Mouse (Mus musculus) intestine, postnatal 0 days (tissue): ENCODE data around the gene Nacc2. TPM values are rescaled to one million over a fixed set of nuclear protein-coding genes. Genes with fewer than 3 reads are reported as not detected.

Experiments used
- ATAC-seq: fragments of 200-750 bp; cut with Nextera tagmentation; 2 replicates; pipeline ENCODE4 v1.8.0; 2017; ENCODE audit warnings: mild to moderate bottlenecking, moderate TSS enrichment, moderate library complexity
- H3K27ac ChIP-seq: fragments of 300-500 bp; sonication (generic); 2 replicates; pipeline ENCODE4 v1.5.1; 2014; ENCODE audit warnings: mild to moderate bottlenecking, low read depth, low read length, moderate library complexity
- H3K27me3 ChIP-seq: fragments of 300-500 bp; sonication (generic); replicated peaks from 2 replicates; pipeline ENCODE4 v1.6.1; 2014; ENCODE audit warnings: low read length, mixed read lengths; ENCODE audit not compliant: control insufficient read depth, insufficient read depth
- H3K36me3 ChIP-seq: fragments of 300-500 bp; sonication (generic); 2 replicates; pipeline ENCODE4 v1.6.1; 2014; ENCODE audit warnings: mild to moderate bottlenecking, moderate library complexity; ENCODE audit not compliant: control insufficient read depth, insufficient read depth
- H3K4me1 ChIP-seq: fragments of 300-500 bp; sonication (generic); replicated peaks from 2 replicates; pipeline ENCODE4 v1.6.1; 2014; ENCODE audit warnings: antibody characterized with exemption, low read length, mixed read lengths; ENCODE audit not compliant: control insufficient read depth, insufficient read depth
- H3K4me2 ChIP-seq: fragments of 300-500 bp; sonication (generic); replicated peaks from 2 replicates; pipeline ENCODE4 v1.6.1; 2014; ENCODE audit warnings: low read depth, mild to moderate bottlenecking, moderate library complexity
- H3K4me3 ChIP-seq: fragments of 300-500 bp; sonication (generic); 2 replicates; pipeline ENCODE4 v1.5.1; 2014; ENCODE audit warnings: low read depth, low read length
- H3K9ac ChIP-seq: fragments of 300-500 bp; sonication (generic); 2 replicates; pipeline ENCODE4 v1.6.1; 2014; ENCODE audit warnings: mild to moderate bottlenecking, low read depth, low read length
- H3K9me3 ChIP-seq: fragments of 300-500 bp; sonication (generic); 2 replicates; pipeline ENCODE4 v1.6.1; 2016; ENCODE audit warnings: mixed run types; ENCODE audit not compliant: control insufficient read depth
- CTCF ChIP-seq: sonication (generic); IDR thresholded peaks from 2 replicates; pipeline ENCODE4 v1.5.1; 2016; ENCODE audit warnings: low read depth, mild to moderate bottlenecking, control low read depth, antibody characterized with exemption, moderate library complexity
- WGBS: fragments of 180-500 bp; shearing (Covaris S2); extraction: QIAGEN DNeasy Blood & Tissue Kit; methylation state at CpG from one replicate; pipeline ENCODE4 v1.1.7; 2014; 5-methylcytosine and 5-hydroxymethylcytosine counted together
- polyA plus RNA-seq: library from polyadenylated mRNA; unstranded; fragments of >200 nt; fragmentation: Nextera tagmentation; extraction: Ambion mirVana; gene quantifications from 2 replicates; pipeline ENCODE4 v1.2.1, GENCODE M21; 2015

The Nacc2 gene
- polyA plus RNA-seq, 1 experiment from 2014 or later = 14.2 TPM

GRCm38 (mm10) chr2:26068592-26068991, 54.4 kb downstream of the Nacc2 start:
- no peak for ATAC-seq
- Histone ChIP-seq H3K4me3 (no peak overlapping the region), H3K9ac (no peak overlapping the region), H3K4me2 (no peak overlapping the region), H3K4me1 (no peaks in the 10 kb centered on the region), H3K27me3 (no peaks in the 10 kb centered on the region), H3K9me3 (no peaks in the 10 kb centered on the region), H3K36me3 (peaks cover 2% of the 10 kb centered on the region), H3K27ac (no peak overlapping the region)
- no peak for TF ChIP-seq CTCF
- 95% methylated on average over 1 of the region's 1 CpGs for WGBS

- Histone ChIP-seq H3K4me2 (no peak overlapping the region), H3K36me3 (peaks cover 6% of the 10 kb centered on the region), H3K9ac (no peak overlapping the region), H3K27ac (no peak overlapping the region), H3K4me3 (no peak overlapping the region), H3K9me3 (no peaks in the 10 kb centered on the region), H3K27me3 (no peaks in the 10 kb centered on the region), H3K4me1 (no peaks in the 10 kb centered on the region)
- no peak for ATAC-seq
- no peak for TF ChIP-seq CTCF
- WGBS = 67% methylated on average over 7 of the region's 7 CpGs
Observed at GRCm38 (mm10) chr2:26068175-26068574, 54.8 kb downstream of the Nacc2 start.

- Histone ChIP-seq H3K27me3 (no peaks in the 10 kb centered on the region), H3K36me3 (peaks cover 9% of the 10 kb centered on the region), H3K4me1 (no peaks in the 10 kb centered on the region), H3K4me2 (no peak overlapping the region), H3K9me3 (no peaks in the 10 kb centered on the region), H3K27ac (no peak overlapping the region), H3K4me3 (no peak overlapping the region), H3K9ac (no peak overlapping the region)
- WGBS = 75% methylated on average over 14 of the region's 14 CpGs
- ATAC-seq = no peak
- no peak for TF ChIP-seq CTCF
Observed at GRCm38 (mm10) chr2:26066527-26066926, 56.5 kb downstream of the Nacc2 start.

- peaks cover 21% of the 10 kb centered on the region; the same call in 1 of the 2 replicates for H3K36me3 ChIP-seq
- H3K4me2 ChIP-seq = no peak overlapping the region
- no peak overlapping the region for H3K27ac ChIP-seq
- 69% methylated on average over 13 of the region's 13 CpGs for WGBS
- no peaks in the 10 kb centered on the region for H3K27me3 ChIP-seq
- H3K9me3 ChIP-seq = no peaks in the 10 kb centered on the region
- ATAC-seq = no peak
- TF ChIP-seq CTCF = no peak
- no peaks in the 10 kb centered on the region for H3K4me1 ChIP-seq
- H3K9ac ChIP-seq = no peak overlapping the region
- H3K4me3 ChIP-seq = no peak overlapping the region
Observed at GRCm38 (mm10) chr2:26062742-26063427, 60.1 kb downstream of the Nacc2 start.

- Histone ChIP-seq H3K36me3 (peaks cover 21% of the 10 kb centered on the region; the same call in 1 of the 2 replicates), H3K4me3 (no peak overlapping the region), H3K27ac (no peak overlapping the region), H3K4me2 (no peak overlapping the region), H3K27me3 (no peaks in the 10 kb centered on the region), H3K9me3 (no peaks in the 10 kb centered on the region), H3K4me1 (no peaks in the 10 kb centered on the region), H3K9ac (no peak overlapping the region)
- WGBS = 54% methylated on average over 4 of the region's 4 CpGs
- ATAC-seq = no peak
- no peak for TF ChIP-seq CTCF
Observed at GRCm38 (mm10) chr2:26062241-26062640, 60.8 kb downstream of the Nacc2 start.

- H3K4me3 ChIP-seq = no peak overlapping the region
- no peak overlapping the region for H3K9ac ChIP-seq
- no peak for TF ChIP-seq CTCF
- no peaks in the 10 kb centered on the region for H3K4me1 ChIP-seq
- no peak for ATAC-seq
- H3K27me3 ChIP-seq = no peaks in the 10 kb centered on the region
- WGBS = 75% methylated on average over 21 of the region's 21 CpGs
- H3K9me3 ChIP-seq = no peaks in the 10 kb centered on the region
- H3K36me3 ChIP-seq = peaks cover 21% of the 10 kb centered on the region; the same call in 1 of the 2 replicates
- H3K27ac ChIP-seq = no peak overlapping the region
- no peak overlapping the region for H3K4me2 ChIP-seq
Observed at GRCm38 (mm10) chr2:26061018-26061666, 61.9 kb downstream of the Nacc2 start.
